Mouse (Mus musculus) B cell, adult 62 days (primary cell): ENCODE results near the gene Armh3. TPM values are rescaled to one million over a fixed set of nuclear protein-coding genes. Genes with fewer than 3 reads are reported as not detected.

Experiments used
- total RNA-seq: library from RNA; stranded (reverse); gene quantifications from 4 replicates; pipeline ENCODE4 v1.2.4, GENCODE M21; 2023

Gene Armh3
- total RNA-seq, result 27.1 to 31.1 TPM (median 29.8 TPM) in 4 replicates

GRCm38 (mm10) chr19:45997785-45998693 is at the start of gene Armh3:
TSS of gene Armh3 (minus strand) at chr19:45998488.

DNA sequence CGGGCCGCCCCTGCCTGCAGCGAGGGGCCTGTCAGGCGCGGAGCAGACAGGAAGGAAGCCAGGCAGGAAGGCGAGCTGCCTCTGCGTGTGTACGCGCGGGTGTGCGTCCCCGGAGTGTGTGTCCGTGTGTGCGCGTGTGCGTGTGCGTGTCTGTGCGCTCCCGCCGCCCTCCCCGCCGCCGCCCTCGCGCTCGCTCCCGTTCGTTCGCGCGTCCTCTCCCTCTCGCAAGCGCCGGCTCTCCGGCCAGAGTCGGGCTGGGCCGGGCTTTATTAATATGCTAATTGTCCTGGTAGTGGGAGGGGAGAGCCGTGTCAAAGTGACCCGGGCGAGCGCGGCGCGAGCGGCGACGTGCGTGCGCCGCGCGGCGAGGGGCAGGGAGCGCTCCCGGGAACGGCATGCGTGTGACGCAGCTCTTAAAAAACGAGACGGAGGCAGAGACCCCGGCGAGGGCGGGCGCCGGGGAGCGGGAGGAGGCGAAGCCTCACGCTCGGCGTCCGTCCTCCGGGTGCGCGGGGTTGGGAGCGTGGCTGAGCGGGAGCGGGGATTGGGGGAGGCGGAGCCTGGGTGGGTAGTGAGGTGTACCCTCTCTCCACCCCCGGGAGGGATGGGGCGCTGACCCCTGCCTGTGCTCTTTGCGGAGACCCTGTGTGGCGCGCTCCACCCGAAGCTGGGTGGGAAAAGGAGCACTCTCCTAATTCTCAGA is 46.9 kb upstream of the Armh3 start, which contains the start of gene Ldb1:
Ldb1 (minus strand) TSS at position 222 of the 703 bp plus-strand sequence.

DNA sequence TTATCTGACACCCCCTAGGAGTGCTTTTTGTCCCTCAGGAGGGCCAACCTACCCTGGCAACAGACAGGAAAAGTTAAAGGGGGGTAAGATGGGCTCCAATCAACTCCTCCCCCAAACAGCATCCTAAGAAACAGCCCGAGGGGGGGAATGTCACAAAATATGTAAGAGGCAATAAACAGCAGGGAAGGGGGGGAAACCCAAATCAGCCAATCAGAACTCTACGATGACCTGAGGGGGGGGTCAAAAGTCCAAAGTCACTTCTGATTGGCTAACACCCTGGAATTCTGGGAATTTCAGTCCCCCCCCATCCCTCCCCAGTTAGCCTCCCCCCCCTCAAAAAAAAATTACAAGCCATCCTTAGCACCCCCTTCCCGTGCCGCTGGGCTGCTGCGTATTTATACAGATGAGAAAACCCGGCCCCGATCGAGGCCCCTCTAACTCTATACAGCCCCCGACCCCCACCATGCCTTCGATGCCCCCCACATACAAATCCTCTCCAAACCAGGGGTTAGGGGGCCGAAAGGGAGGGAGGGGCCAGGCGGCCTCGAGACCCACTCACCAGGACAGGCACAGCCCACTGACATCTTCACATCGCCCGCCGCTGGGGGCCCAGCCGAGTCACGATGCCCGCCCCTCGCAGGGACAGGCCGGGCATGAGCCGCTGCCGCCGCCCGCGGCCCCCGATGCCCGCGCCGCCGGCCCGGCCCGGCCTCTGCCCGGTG is 46.1 kb upstream of the Armh3 start, which contains the start of gene Pprc1:
Pprc1 (plus strand) TSS at position 616 of the 722 bp plus-strand sequence.

GRCm38 (mm10) chr19:46003371-46004226 is 5.3 kb upstream of the Armh3 start, which contains the start of gene Hps6:
TSS of gene Hps6 (plus strand) at chr19:46003508.

GRCm38 (mm10) chr19:45815831-45816405 is 182.4 kb downstream of the Armh3 start, which contains the start of gene Kcnip2:
TSS of gene Kcnip2 (minus strand) at chr19:45816061.

GRCm38 (mm10) chr19:45783181-45783932 is 214.9 kb downstream of the Armh3 start, which contains the start of gene Mgea5:
TSS of gene Mgea5 (minus strand) at chr19:45783837.

Other genes starting within 250 kb of the Armh3 start
- 30.2 to 35.3 TPM (median 33.2 TPM) in 4 replicates for gene Npm3, start 248.9 kb downstream of the Armh3 start, total RNA-seq
- 210 to 226 TPM (median 215 TPM) in 4 replicates for gene Mgea5, start 214.7 kb downstream of the Armh3 start, total RNA-seq
- gene Kcnip2, start 182.4 kb downstream of the Armh3 start, total RNA-seq, result 0.89 to 2.4 TPM (median 1.5 TPM) in 4 replicates
- gene Hps6, start 5.0 kb upstream of the Armh3 start, total RNA-seq, result 5.9 to 8.8 TPM (median 6.8 TPM) in 4 replicates
- gene Pprc1, start 46.4 kb upstream of the Armh3 start, total RNA-seq, result 73.8 to 83.0 TPM (median 79.6 TPM) in 4 replicates
- gene Ldb1, start 46.7 kb upstream of the Armh3 start, total RNA-seq, result 226 to 244 TPM (median 231 TPM) in 4 replicates
- gene Nolc1, start 77.4 kb upstream of the Armh3 start, total RNA-seq, result 84.7 to 96.1 TPM (median 89.8 TPM) in 4 replicates
- not detected in 4 replicates for gene Elovl3, start 133.4 kb upstream of the Armh3 start, total RNA-seq
- gene Pitx3, start 149.8 kb upstream of the Armh3 start, total RNA-seq, result not detected in 4 replicates
- 121 to 133 TPM (median 123 TPM) in 4 replicates for gene Gbf1, start 154.0 kb upstream of the Armh3 start, total RNA-seq